Mouse (Mus musculus) forebrain, embryonic 16.5 days (tissue): ENCODE results near the gene Rrp1b. TPM values are rescaled to one million over a fixed set of nuclear protein-coding genes. Genes with fewer than 3 reads are reported as not detected.

Experiments
- ATAC-seq: fragments of 200-750 bp; cut with Nextera tagmentation; 2 replicates; pipeline ENCODE4 v1.8.0; 2017; ENCODE audit warnings: mild to moderate bottlenecking, moderate library complexity
- H3K27ac ChIP-seq: fragments of 300-500 bp; sonication (generic); 2 replicates; pipeline ENCODE4 v1.5.1; 2014; ENCODE audit warnings: low read length, control low read depth
- H3K27me3 ChIP-seq: fragments of 300-500 bp; sonication (generic); replicated peaks from 2 replicates; pipeline ENCODE4 v1.6.1; 2014; ENCODE audit warnings: low read length; ENCODE audit not compliant: control insufficient read depth, insufficient read depth
- H3K36me3 ChIP-seq: fragments of 300-500 bp; sonication (generic); 2 replicates; pipeline ENCODE4 v1.6.1; 2014; ENCODE audit not compliant: control insufficient read depth, insufficient read depth
- H3K4me1 ChIP-seq: fragments of 300-500 bp; sonication (generic); replicated peaks from 2 replicates; pipeline ENCODE4 v1.6.1; 2014; ENCODE audit warnings: low read length; ENCODE audit not compliant: control insufficient read depth, insufficient read depth
- H3K4me2 ChIP-seq: fragments of 300-500 bp; sonication (generic); 2 replicates; pipeline ENCODE4 v1.6.1; 2014; ENCODE audit warnings: mild to moderate bottlenecking, low read length, control low read depth
- H3K4me3 ChIP-seq: fragments of 300-500 bp; sonication (generic); replicated peaks from 2 replicates; pipeline ENCODE4 v1.5.1; 2014; ENCODE audit warnings: mild to moderate bottlenecking, low read length, control low read depth
- H3K9ac ChIP-seq: fragments of 300-500 bp; sonication (generic); replicated peaks from 2 replicates; pipeline ENCODE4 v1.6.1; 2014; ENCODE audit warnings: low read depth, low read length, control low read depth
- H3K9me3 ChIP-seq: fragments of 300-500 bp; sonication (generic); 2 replicates; pipeline ENCODE4 v1.6.1; 2016; ENCODE audit warnings: low read length; ENCODE audit not compliant: control insufficient read depth
- WGBS: fragments of 180-500 bp; shearing (Covaris S2); extraction: QIAGEN DNeasy Blood & Tissue Kit; methylation state at CpG from one replicate; pipeline ENCODE4 v1.1.7; 2014; 5-methylcytosine and 5-hydroxymethylcytosine counted together
- polyA plus RNA-seq: library from polyadenylated mRNA; unstranded; fragments of >200 nt; fragmentation: Nextera tagmentation; extraction: Ambion mirVana; gene quantifications from 2 replicates; pipeline ENCODE4 v1.2.1, GENCODE M21; 2015

The Rrp1b gene
- polyA plus RNA-seq, 1 experiment from 2014 or later: 42.7 TPM

DNA sequence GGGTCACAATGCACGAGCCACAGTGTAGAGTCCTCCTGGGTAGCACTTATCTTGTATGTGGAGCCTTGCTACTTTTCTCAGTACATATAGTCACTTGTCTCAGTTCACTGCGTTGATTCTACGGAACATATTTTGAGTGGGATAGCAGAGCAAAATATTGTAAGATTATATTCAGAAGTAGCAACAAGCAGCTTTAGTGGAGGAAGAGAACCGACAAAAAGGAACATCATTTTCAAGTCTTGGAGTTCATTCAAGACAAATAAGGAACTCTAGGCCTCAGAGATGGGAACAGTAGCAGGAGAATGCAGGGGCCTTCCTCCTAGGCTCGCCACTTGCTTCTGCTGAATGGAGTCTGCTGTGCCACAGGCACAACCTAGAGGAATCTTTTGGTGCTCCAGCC, 10.6 kb downstream of the Rrp1b start:
- Histone ChIP-seq H3K4me2 (no peak overlapping the region), H3K4me3 (no peak overlapping the region), H3K9me3 (no peaks in the 10 kb centered on the region), H3K27me3 (no peaks in the 10 kb centered on the region), H3K27ac (no peak overlapping the region), H3K4me1 (no peaks in the 10 kb centered on the region), H3K36me3 (0 out of 2 replicates have a peak, but pooled peaks cover 11% of the 10 kb centered on the region), H3K9ac (no peak overlapping the region)
- 98% methylated on average over 5 of the region's 5 CpGs for WGBS
- no peak for ATAC-seq

DNA sequence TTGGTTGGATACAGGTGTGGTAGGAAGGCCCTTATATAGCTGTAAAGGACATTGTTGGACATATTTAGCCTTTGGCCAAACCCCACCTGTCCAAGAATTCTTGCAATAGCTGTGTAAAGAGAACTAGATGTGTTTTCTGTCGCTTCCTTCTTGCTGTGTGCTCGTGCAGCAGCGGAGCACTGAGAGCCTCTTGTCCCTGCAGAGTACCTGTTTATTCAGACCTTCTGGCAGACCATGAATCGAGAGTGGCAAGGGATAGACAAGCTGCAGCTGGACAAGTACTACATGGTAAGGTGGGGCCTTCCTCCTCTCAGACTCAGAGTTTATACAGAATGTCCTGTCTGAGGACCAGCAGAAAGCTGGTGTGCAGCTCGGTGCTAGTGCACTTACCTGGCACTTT, 12.5 kb downstream of the Rrp1b start:
- no peak for ATAC-seq
- no peaks in the 10 kb centered on the region for H3K4me1 ChIP-seq
- no peak overlapping the region for H3K27ac ChIP-seq
- WGBS: 97% methylated on average over 5 of the region's 5 CpGs
- H3K9ac ChIP-seq: no peak overlapping the region
- no peak overlapping the region for H3K4me3 ChIP-seq
- H3K4me2 ChIP-seq: no peak overlapping the region
- no peaks in the 10 kb centered on the region for H3K27me3 ChIP-seq
- H3K9me3 ChIP-seq: no peaks in the 10 kb centered on the region
- peaks cover 11% of the 10 kb centered on the region; the same call in 1 of the 2 replicates for H3K36me3 ChIP-seq

DNA sequence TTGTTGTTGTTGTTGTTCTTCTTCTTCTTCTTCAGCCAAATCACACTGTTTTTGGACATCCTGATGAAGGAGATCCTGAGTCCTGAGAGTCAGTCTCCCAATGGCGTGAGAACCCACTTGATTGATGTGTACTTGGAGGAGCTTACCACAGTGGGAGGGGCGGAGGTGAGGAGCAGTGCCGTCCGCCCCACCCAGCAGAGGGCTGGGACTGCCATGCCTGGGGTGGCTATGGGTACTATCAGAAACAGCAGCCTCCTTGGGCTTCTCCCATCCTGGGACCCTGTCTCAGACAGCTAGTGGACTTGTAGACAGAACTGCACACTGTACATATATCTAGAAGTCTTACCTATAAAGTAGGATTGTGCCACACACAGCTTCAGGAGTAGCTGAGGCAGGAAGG, 14.0 kb downstream of the Rrp1b start:
- Histone ChIP-seq H3K4me1 (no peaks in the 10 kb centered on the region), H3K4me3 (no peak overlapping the region), H3K27ac (no peak overlapping the region), H3K9ac (no peak overlapping the region), H3K36me3 (peaks cover 15% of the 10 kb centered on the region; the same call in 1 of the 2 replicates), H3K27me3 (no peaks in the 10 kb centered on the region), H3K4me2 (no peak overlapping the region), H3K9me3 (no peaks in the 10 kb centered on the region)
- 80% methylated on average over 4 of the region's 4 CpGs for WGBS
- no peak for ATAC-seq

DNA sequence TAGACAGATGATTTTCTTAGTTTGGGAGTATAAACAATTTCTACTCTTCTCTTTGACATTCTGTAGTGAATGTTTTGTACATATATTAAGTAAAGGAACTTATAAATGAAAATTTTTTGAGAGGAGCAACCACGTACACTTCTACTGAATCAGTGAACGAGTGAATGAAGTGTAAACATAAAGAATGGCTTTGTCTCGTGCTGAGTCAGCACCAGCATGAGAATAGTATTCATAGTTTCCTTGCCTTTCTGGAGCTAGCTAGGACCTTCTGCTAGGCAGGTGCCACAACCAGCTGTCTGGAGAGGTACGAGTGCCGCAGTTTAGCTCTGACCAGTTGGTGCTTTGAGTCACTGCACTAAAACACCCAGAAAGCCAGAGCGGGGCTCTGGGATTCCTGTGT, 14.7 kb downstream of the Rrp1b start:
- Histone ChIP-seq H3K9me3 (no peaks in the 10 kb centered on the region), H3K9ac (no peak overlapping the region), H3K4me3 (no peak overlapping the region), H3K36me3 (peaks cover 21% of the 10 kb centered on the region), H3K27ac (no peak overlapping the region), H3K27me3 (no peaks in the 10 kb centered on the region), H3K4me1 (no peaks in the 10 kb centered on the region), H3K4me2 (no peak overlapping the region)
- WGBS: 93% methylated on average over 6 of the region's 6 CpGs
- no peak for ATAC-seq

DNA sequence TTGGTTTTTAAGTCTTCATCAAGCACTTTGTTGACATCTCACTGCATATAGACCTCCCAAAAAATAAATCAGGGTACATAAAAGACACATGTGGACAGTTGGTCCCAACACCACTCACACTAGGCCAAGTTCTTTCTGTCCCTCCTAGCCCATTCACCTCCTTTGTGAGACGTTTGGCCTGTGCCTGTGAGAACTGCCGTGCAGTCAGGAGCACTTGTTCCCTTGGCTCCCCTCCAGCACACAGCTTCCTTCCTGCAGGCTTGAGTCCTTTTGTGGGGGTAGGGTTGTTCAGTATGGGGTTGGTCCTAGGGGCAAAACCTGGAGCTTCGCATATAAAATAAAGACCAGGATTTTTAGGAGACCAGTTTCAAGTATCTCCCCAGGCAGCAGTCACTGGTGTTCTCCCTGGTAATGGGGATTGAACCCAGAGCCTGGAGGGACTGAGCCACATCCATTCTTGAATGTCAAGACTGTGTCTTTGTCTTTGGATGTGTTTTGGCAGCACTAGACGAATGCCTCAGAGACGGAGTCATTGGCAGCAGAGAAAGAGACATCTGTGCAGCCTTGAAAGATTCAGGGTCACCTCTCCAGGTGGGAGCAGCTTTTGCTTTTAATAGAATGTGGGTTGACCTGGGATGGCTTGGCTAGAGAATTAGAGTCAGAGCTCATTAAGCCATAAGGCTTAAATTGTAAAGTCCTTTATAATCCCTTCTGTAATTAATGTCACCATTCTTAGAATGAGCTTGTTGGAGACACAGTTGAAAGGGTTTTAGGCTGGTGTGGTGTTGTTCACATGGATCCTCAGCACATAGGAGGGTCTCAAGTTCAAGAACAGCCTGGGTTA, 16.6 kb downstream of the Rrp1b start:
- Histone ChIP-seq H3K4me3 (no peak overlapping the region), H3K9ac (no peak overlapping the region), H3K27me3 (no peaks in the 10 kb centered on the region), H3K4me2 (no peak overlapping the region), H3K4me1 (no peaks in the 10 kb centered on the region), H3K36me3 (peaks cover 31% of the 10 kb centered on the region), H3K27ac (no peak overlapping the region), H3K9me3 (no peaks in the 10 kb centered on the region)
- WGBS: 34% methylated on average over 5 of the region's 5 CpGs
- peak; percentile 23; the same call in 1 of the 2 replicates for ATAC-seq

DNA sequence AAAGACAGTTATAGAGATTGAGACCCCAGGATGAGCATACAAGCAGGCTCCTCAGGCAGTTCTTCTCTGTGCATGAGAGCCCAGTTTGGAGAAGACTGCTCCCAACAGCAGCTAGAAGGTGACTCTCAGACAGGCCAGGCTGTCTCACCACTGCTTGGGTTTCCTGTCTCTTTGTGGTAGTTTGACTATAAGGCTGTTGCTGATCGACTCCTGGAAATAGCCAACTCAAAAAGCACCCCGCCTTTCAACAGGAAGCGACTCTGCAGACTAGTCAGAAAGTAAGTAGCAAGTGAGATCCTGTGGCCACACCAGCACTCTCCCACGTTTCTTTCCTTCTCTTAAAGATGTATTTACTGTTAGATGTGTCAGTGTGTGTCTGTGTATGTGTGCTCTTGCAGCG, 17.8 kb downstream of the Rrp1b start:
- no peak overlapping the region for H3K4me3 ChIP-seq
- no peaks in the 10 kb centered on the region for H3K9me3 ChIP-seq
- H3K27me3 ChIP-seq: no peaks in the 10 kb centered on the region
- H3K27ac ChIP-seq: no peak overlapping the region
- H3K4me2 ChIP-seq: no peak overlapping the region
- no peak overlapping the region for H3K9ac ChIP-seq
- H3K36me3 ChIP-seq: peaks cover 41% of the 10 kb centered on the region
- WGBS: 93% methylated on average over 5 of the region's 5 CpGs
- no peak for ATAC-seq
- no peaks in the 10 kb centered on the region for H3K4me1 ChIP-seq

DNA sequence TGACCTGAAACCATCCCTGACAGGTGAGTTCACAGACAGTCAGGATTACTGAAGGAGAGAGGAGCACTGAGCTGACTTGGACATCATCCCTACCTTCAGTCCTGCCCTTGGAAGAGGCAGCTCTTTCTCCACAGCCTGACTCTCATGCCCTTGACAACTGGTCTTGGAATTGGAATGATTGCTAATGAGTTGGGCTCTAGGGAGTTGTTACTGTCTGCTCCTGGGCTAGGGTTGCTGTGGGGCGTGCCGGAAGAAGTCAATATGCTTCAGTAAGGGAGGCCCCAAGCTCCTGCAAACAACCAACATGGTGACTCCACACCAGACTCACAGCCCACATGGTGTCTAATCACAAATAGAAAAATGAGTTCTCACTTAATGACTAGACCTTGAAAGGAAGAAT, 21.9 kb downstream of the Rrp1b start:
- 91% methylated on average over 2 of the region's 2 CpGs for WGBS
- Histone ChIP-seq H3K4me1 (no peaks in the 10 kb centered on the region), H3K9ac (no peak overlapping the region), H3K27me3 (no peaks in the 10 kb centered on the region), H3K9me3 (no peaks in the 10 kb centered on the region), H3K4me2 (no peak overlapping the region), H3K36me3 (peaks cover 38% of the 10 kb centered on the region), H3K27ac (no peak overlapping the region), H3K4me3 (no peak overlapping the region)
- no peak for ATAC-seq

DNA sequence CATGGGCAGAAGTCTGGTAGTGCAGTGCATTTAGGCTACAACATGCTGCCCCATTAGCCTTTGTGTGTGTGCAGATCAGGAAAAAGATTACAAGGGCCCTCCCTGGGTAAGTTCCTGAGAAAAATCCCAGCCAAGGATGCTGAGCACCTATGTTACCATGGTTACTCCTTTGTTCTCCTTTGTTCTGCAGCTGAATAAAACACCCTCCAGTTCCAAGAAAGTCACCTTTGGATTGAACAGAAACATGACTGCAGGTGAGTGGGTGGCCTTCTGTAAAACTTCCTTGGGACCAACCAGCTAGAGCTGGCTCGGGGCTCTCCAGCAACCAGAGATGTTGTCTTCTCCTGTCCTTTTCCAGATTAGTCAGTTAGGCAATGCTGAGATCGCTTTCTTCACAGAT, 23.2 kb downstream of the Rrp1b start:
- ATAC-seq: no peak
- Histone ChIP-seq H3K27ac (no peak overlapping the region; the same call in 1 of the 2 replicates), H3K4me2 (no peak overlapping the region), H3K4me1 (no peaks in the 10 kb centered on the region), H3K9ac (no peak overlapping the region), H3K36me3 (peaks cover 34% of the 10 kb centered on the region), H3K4me3 (no peak overlapping the region), H3K27me3 (no peaks in the 10 kb centered on the region), H3K9me3 (no peaks in the 10 kb centered on the region)
- 76% methylated on average over 2 of the region's 2 CpGs for WGBS

DNA sequence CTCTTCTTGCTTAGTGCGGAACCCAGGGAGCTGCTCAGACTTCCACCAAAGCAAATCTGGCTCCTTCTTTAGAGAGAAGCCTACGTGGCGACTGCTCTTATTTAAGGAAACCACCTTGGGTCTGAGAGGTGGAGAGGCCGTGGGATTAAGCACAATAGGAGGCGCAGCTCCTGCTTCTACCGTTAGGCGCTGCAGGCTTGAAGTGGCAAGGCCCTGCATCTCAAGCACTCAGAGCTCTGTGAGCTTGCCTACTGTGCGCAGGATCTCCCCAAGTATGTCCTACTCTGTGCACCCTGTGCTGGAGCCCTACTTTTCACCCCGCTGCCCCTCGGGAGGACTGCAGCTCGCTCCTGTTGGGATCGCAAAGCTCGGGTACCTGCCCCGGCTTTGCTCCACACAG, 25.3 kb downstream of the Rrp1b start:
- no peak overlapping the region for H3K9ac ChIP-seq
- no peaks in the 10 kb centered on the region for H3K9me3 ChIP-seq
- H3K4me2 ChIP-seq: no peak overlapping the region
- H3K36me3 ChIP-seq: peaks cover 24% of the 10 kb centered on the region
- no peak overlapping the region for H3K4me3 ChIP-seq
- 95% methylated on average over 14 of the region's 14 CpGs for WGBS
- no peak for ATAC-seq
- no peaks in the 10 kb centered on the region for H3K27me3 ChIP-seq
- H3K4me1 ChIP-seq: no peaks in the 10 kb centered on the region
- H3K27ac ChIP-seq: no peak overlapping the region
